Mouse (Mus musculus) adipocyte (in vitro differentiated cells): ENCODE data around the gene Gspt1.
"Not testable (repeated sequence)": the region's sequence is repeated elsewhere in the genome, so short reads cannot be mapped to it uniquely, and the experiment has no call there.

Experiments
- DNase-seq: peaks from one replicate; pipeline ENCODE4 v3.0.0-alpha.2; 2016; ENCODE audit warnings: low spot score

Gspt1 gene

GRCm38 (mm10) chr16:11253898-11254722, at the start of gene Gspt1:
Gspt1 (minus strand) TSS chr16:11254325.
- DNase-seq, result peak; percentile 98

GRCm38 (mm10) chr16:11303741-11304140, 49.6 kb upstream of the Gspt1 start:
- DNase-seq, result no peak

GRCm38 (mm10) chr16:11297700-11298099, 43.6 kb upstream of the Gspt1 start:
- DNase-seq, result peak; percentile 79

- DNase-seq, result not testable (repeated sequence)
These were observed 41.5 kb upstream of the Gspt1 start for GRCm38 (mm10) chr16:11295583-11295982.

GRCm38 (mm10) chr16:11288873-11289272, 34.7 kb upstream of the Gspt1 start:
- DNase-seq, result not testable (repeated sequence)

GRCm38 (mm10) chr16:11285949-11286348, 31.8 kb upstream of the Gspt1 start:
- DNase-seq, result no peak

- DNase-seq, result no peak
These were observed 30.8 kb upstream of the Gspt1 start for GRCm38 (mm10) chr16:11284881-11285280.

GRCm38 (mm10) chr16:11282655-11283232, 28.6 kb upstream of the Gspt1 start:
- DNase-seq, result peak; percentile 74

- DNase-seq, result no peak
These were observed 24.7 kb upstream of the Gspt1 start for GRCm38 (mm10) chr16:11278778-11279177.

GRCm38 (mm10) chr16:11276888-11277287, 22.8 kb upstream of the Gspt1 start:
- DNase-seq, result no peak

- no peak for DNase-seq
These were observed 16.9 kb upstream of the Gspt1 start for GRCm38 (mm10) chr16:11271073-11271472.

- DNase-seq, result peak; percentile 39
These were observed 16.5 kb upstream of the Gspt1 start for GRCm38 (mm10) chr16:11270642-11271041.

GRCm38 (mm10) chr16:11269808-11270207, 15.7 kb upstream of the Gspt1 start:
- peak; percentile 61 for DNase-seq

GRCm38 (mm10) chr16:11266556-11266955, 12.4 kb upstream of the Gspt1 start:
- no peak for DNase-seq

- peak; percentile 64 for DNase-seq
These were observed 9.1 kb upstream of the Gspt1 start for GRCm38 (mm10) chr16:11263266-11263665.

- no peak for DNase-seq
These were observed 619 bp upstream of the Gspt1 start for GRCm38 (mm10) chr16:11254723-11255164.

- DNase-seq, result peak; percentile 78
These were observed 877 bp downstream of the Gspt1 start for GRCm38 (mm10) chr16:11253065-11253831.

- peak; percentile 61 for DNase-seq
These were observed 6.3 kb downstream of the Gspt1 start for GRCm38 (mm10) chr16:11247791-11248190.

GRCm38 (mm10) chr16:11245767-11246166, 8.4 kb downstream of the Gspt1 start:
- DNase-seq, result no peak

- no peak for DNase-seq
These were observed 11.7 kb downstream of the Gspt1 start for GRCm38 (mm10) chr16:11242401-11242800.

- no peak for DNase-seq
These were observed 36.3 kb downstream of the Gspt1 start for GRCm38 (mm10) chr16:11217801-11218200.

GRCm38 (mm10) chr16:11203600-11204390, 50.3 kb downstream of the Gspt1 start:
- DNase-seq, result no peak
